Mouse (Mus musculus) ovary, postnatal 36 days (tissue): ENCODE results near the gene Nat9.

Source experiments
- DNase-seq: peaks from one replicate; pipeline ENCODE4 v3.0.0; 2022; ENCODE audit warnings: low spot score, mixed read lengths

Nat9 gene

DNA sequence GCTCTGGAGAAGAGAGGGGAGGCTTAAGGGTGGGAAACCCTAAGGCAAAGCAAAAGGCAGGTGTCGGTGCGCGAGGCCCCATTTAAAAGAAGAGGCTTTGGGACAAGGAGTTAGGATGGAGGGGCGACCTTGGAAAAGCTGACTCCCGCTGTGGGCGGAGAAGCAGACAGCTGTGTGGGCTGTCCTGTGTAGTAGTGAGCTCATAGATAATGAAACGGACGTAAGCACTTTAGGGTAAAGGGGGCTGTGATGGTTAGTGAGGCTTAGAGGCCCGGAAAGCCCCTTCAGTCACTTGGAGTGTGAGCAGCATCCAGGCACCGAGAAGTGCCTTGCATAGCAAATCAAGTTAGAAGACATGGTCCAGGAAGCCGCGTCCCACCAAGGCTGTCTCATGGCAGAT lies at the start of gene Nat9:
Nat9 (minus strand) TSS at position 167 of the 400 bp plus-strand sequence.
- no peak for DNase-seq

DNA sequence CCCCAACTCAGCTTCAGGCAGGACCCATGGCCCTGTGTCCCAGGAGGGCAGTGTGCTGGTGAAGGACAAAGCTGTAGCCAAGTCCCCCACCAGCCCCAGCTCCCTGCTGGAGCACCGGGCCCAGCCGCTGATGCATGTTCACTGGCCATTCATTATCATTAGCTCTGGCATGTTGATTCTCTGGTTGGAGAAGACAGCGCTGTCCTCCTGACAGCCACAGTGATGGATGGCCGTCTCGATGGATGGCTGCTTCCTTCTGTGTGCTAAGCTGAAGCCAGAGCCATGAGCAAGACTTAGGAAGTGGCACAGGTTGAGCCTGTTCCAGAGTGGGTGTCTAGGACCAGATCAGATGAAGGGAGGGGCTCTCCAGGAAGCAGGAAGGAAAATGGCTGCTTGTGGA lies 48.9 kb upstream of the Nat9 start:
- no peak for DNase-seq

DNA sequence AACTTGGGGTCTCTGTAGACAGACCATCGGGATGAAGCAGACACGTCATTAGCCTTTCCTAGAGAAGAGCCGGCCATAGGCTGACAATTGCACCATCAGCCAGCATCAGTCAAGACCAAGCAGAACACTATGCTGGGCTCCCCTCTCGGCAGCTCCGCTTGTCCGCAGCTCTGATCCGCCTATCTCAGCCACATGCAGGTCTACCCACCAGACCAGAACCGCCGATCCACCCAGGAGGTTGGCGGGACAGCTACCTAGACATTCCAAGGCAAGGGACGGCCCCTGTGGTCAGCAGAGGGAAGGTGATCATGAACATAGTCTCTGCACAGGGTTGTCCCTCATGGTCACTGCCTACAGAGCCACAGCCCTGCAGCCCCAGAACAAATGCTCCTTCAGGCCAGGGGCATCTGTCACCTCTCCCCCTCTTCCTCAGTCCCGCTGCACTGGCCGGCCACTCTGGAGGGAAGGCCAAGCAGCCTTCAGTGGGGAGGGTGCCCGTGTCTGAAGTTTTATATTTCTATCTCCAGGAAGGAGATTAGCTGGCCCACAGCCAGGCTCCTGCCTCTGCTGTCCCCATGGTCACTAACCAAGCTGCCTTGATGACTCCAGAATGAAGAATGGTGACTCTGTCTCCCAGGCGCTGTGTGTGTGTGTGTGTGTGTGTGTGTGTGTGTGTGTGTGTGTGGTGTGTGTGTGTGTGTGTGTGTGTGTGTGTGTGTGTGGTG lies 46.8 kb upstream of the Nat9 start:
- peak; percentile 64 for DNase-seq

DNA sequence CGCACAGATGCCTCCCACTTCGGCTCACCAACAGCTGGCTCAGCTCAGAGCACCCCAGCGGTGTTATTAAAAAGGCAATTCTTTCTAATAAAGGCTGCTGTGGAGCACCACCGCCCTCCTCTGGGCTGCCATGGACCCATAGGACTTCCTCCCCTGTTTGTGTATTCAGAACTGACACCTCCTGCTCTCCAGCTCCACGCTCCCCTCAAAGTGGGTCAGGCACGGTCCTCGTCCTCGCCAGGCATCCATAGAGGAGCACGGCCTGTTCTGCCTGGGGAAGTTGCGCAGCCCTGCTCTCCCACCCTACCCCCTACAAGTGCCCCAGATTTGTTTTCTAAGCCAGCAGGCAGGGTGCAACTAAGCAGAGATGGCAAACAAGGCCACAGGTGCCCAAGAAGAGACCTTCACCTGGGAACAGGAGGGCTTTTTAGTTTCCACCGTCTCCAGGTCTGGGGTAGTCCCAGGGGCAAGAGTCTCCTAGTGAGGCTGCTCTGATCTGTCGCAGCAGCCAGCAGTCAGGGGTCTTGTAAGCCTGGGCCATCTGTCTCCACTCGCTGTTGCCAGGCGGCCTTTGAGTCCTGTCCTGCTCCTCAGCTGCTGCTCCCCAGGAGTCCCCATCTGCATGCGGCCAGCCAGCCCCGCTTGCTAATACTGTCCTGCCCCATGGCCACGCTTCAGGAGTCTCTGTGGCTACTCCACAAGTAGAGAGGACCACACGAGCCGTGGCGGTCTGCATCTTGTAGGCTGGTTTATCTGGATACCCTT lies 46.0 kb upstream of the Nat9 start:
- no peak for DNase-seq

DNA sequence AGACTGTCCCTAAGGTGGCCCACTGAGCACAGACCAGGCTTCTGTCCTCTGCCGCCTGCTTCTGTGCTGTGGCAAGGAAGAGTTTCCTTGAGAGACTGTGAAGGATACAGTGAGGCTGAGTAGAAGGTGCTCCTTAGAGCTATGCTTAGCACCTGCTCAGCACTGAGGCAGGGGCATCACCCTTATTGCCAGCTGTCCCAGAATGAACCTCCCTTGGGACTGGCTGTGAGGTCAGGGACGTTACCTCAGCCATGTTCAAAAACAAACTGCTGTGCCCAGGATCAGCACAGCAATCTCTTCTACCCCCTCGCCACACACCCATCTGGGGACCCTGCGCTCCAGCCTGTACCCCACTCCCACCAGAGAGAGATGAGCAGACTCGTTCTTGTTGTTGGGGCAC lies 45.2 kb upstream of the Nat9 start:
- DNase-seq, result no peak

DNA sequence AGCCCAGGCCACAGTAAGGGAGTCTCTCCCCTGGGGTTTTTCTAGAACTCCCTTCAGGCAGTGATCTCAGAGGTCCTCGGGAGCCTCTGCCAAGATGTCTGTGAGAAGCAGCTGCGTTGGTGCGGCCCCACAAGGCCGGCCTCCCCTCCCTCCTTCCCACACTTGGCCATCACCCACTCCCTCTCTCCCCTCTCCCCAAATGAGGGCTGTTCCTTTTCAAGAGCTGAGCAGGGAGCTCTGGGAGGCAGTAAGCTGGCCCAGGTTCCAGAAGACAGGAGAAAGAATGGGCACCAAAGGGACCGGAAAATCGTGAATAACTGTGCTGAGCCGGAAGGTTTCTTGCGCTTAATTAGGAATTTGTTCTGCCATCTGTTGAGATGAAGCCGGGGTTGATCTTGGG lies 44.3 kb upstream of the Nat9 start:
- DNase-seq, result no peak

DNA sequence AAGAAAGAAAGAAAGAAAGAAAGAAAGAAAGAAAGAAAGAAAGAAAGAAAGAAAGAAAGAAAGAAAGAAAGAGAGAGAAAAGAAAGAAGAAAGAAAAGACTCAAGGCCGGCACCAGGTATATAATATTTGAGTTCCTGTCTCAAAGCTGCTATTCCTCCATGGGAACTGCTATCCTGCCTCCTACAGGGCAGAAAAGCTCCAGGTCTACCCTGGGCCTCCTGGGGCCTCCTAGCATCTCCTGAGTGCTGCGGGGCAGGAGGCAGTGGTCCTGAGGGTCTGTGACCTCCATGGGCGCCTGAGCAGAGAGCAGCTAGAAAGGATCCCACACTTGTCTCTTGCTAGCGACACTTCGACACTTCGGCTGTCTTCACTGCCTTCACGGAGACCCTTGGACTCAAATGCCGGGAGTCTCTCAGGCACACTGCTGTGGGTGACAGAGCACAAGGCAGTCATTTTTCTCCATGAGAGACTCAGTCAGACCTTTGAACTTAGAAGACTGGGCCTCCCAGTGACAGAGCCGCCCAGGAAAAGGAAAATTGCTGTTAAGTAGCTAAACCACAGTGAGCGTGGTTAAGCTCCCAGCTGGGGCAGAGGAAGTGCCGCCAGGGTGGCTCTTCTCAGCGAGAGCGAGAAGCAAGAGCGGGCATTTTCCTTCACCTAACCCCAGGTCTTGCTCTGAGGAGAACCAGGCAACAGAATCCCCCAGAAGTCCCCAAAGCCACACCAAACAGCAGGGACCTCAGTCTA lies 43.7 kb upstream of the Nat9 start:
- DNase-seq, result no peak

DNA sequence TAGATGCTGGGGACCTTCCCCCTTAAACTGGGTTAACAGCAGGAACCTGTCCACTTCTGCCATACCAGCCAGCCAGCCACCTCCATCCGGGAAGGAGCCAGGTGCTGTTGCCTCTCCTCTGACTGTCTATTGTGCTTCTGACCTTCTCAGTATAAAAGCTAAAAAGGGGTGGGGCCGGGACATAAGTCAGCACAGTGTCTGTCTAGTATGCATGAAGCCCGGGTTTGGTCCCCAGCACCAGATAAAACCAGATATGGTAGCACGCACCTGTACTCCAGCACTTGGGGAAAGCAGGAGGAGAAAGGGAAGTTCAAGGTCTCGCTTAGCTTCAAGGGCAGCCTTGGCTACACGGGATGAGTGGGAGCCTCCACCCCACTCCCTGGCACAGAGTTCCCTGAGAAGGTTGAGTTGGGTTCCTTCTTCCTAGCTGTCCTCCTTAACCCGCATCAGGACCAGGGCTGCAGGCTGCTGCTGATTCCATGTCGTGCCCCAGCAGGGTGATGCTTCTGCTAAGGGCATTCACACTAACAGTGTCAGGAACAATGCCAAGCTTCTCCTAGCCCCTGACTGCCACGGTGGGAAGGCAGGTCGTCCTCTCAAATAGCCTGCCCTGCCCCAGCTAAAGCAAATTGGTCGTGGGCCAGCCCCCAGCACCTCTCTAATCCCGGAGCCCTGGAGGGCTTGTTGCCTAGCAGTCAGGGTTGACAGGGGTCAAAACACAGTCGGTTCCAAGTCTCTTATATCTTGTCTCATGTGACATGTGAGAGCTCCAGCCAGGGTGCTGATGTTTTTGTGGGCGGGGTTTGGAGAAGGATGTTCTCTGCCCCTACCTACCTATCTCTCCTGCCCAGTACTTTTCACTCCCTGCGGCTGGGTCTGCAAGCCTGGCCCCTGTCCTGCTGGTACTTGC lies 41.6 kb upstream of the Nat9 start:
- no peak for DNase-seq

DNA sequence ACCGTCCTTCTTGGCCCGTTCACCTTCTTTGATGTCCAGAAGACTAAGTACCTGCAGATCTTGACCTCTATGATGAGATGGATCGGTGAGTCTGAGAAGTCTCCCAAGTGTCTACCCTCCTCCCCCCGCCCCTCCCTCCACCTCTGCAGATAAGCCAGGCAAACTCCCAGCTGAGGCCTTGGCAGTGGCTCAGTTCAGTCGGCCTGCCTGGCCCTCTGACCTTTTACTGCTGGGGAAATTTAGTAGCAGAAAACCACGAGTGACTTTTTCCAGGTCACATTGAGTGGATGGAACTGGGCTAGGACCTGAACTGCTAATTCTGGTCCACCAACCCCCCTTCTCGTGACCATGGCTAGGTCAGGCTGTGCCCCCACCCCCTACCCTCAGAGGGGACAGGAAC lies 40.8 kb upstream of the Nat9 start:
- no peak for DNase-seq

DNA sequence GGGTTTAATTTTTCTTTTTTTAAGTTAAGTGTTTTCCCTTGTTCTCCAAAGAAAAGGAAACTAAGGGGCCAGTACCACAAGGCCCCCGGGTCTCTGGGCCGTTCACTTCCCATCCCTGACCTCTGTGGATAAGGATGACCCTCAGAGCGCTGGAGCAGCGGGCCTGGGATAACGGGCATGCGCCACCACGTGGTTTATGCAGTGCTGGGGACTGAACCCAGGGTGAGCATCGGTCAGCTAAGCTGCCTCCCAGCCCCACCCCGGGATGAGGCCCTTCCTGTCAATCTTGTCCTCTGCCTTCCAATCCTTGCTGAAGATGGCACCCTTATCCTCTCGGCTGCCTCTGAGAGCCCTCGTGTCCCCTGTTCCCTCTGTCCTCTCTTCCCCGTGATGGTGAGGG lies 40.0 kb upstream of the Nat9 start:
- DNase-seq, result no peak

DNA sequence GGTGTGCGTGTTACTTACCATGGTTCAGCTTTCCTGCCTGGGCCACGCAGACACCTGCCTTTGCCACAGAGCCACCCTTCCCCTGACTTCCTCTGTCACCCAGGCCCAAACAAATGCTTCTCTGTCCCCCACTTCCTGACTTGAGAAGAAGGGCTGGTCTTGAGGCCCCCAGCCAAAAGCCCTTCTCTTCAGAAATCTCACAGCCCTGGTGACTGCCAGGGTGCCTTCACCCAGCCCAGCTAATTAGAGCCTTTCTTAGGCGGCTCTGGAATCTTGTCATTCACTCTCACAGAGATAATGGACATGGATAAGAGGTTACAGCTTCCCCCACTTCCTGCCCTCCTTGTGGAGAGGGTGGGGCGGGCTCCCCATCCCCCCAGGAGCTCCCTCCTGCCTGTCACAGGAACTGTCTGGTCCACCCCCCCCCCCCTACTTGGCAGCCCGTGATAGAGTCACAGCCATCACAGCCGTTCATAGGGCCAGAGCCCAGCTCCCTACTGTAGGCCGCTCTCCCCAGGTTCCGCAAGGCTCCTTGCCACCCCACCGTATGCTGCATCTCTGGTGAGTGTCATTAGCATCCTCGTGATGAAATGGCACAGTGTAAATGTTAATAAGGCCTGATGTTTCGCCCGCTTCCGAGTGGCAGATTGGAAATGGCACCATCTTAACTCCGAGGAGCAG lies 39.3 kb upstream of the Nat9 start:
- no peak for DNase-seq

DNA sequence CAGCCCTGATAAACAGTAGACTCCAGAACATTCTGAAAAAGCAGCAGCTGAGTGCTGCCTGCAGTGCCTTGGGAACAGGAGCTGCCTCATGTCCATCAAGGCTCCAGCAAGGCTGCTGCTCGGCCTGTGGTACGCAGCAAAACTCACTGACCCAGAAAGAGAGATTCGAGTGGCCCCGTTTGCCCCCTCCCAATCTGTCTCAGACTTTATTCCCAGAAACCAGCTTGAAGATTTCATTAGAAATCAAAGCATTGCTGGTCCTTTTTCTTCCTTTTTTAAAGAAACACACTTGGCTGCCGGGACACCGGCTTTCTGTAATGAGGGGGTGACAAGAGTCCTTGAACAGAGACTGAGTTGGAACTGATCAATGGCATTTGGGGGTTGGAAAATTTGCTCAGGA lies 37.6 kb upstream of the Nat9 start:
- DNase-seq, result no peak

DNA sequence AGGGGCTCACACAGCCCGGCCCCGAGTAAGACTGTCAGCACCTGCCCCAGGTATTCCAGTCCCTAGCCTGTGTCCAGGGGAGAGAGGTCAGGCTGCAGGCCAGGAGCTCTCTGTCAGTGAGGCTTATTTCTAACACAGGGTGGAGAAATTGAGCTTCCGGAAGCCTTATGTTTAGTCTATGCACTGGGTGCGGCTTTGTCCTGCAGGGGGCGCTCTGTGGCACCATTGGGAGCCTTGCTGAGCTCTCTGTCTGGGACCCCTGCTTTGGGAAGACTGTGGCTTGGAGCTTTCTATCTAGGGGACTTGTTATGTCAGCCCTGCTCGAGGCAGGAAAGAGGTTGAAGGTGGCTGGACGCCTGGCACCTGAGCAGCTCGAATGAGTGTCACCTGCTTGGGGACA lies 37.2 kb upstream of the Nat9 start:
- peak; percentile 63 for DNase-seq

DNA sequence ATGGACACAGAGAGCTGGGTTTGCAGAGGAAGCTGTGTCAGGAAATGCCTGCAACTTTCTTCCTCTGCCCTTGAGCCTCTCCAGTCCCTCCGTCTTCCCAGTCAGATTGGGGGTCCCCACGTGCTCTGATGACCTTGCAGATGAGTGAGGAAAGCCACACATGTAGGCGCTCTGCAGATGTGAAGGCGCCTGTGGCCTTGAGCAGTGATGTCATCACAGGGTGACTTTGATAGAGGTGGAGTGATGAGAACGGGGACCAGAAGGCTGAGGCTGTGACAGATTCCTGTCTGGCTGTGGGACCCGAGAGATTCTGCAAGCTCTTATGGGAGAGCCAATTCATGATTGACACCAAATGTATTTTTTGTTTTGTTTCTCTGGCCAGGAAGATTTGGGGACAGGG lies 36.2 kb upstream of the Nat9 start:
- no peak for DNase-seq

DNA sequence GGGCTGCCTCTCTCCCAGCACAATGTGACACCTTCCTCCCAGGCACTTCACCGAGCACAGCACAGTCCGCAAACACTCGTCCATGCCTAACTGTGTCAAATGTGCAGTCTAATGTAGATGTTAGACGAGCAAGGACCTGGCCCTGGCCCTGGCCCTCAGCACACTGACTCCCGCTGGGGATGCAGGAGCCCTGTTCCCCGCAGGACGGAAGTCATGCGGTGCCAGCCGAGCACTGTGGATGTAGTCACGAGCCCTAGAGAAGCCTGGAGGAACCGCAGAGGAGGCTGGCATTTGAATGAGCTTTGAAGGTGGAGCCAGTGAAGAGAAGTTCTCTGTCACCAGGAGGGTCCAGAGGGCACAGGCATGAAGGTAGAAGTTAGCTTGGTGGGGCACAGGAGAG lies 35.8 kb upstream of the Nat9 start:
- DNase-seq, result no peak

DNA sequence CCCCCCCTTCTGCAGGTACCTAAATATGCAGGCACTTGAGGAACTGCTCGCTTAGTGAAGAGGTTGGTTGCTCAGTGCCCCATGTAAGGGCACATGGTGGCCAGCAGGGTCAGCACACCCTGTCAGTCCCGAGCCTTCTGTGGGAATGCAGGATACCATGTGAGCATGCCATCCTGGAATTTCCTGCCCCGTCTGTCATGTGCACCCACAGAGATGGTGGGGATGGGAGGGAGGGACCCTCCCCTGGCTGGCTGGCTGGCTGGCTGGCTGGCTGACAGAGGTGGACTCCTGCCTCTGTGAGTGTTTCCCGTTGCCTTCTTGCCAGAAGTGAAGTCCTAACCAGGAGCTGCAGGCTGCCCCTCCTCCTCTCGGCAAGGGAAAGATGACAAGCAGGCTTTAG lies 34.9 kb upstream of the Nat9 start:
- DNase-seq, result no peak

DNA sequence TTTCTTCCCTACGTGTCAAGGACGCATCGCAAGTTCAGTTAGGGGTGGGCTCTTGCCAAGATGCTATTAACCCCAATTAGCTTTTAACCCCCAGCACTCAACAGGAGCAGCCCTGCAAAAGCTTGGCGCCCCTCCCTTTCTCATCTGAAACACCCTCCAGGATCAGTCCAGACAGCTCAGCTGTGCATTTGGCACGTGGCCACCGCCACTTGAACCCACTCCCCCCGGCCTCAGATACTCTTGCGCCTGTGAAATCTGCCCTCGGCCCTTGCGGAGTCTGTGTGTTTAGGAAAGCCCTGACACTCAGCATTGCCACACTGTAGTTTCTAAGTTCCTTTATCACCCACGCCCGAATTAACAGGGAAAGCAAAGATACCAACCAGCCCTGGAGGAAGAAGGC lies 34.4 kb upstream of the Nat9 start:
- DNase-seq, result no peak

DNA sequence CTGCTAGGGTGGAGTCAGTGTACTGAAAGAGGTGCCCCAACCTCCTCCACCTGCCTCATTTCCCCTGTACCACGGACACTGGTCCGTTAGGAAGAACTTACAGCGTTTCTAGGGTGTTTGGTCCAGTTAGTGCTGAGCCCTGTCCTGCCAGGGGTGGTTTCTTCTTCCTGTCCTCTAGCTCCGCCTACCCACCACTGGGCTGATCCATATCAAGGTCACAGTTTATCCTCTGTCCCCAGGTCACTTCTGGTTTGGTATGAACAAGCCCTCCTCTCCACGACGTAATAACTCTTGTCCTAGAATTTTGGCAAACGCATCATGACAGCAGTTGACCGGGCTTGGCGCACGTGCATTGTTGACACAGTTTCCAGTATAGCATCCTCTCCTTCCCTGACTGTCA lies 32.0 kb upstream of the Nat9 start:
- DNase-seq, result no peak

DNA sequence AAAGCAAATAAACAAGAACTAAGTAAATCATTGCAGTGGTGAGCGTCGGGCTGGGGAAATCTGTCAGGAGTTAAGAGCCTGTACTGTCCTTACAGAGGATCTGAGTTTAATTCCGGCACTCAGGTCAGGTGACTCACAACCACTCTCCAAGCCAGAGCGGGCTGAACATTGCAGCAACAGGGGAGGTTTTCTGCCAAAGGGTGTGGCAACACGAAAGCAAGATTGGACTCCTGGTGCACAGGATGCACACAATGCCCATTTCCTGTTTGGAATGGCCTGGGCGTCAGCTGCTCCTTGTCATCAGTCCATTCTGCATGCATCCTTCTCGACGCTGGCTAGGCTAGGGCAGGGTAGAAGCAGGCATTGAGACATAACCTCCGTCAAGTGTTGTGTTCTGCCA lies 31.6 kb upstream of the Nat9 start:
- no peak for DNase-seq

DNA sequence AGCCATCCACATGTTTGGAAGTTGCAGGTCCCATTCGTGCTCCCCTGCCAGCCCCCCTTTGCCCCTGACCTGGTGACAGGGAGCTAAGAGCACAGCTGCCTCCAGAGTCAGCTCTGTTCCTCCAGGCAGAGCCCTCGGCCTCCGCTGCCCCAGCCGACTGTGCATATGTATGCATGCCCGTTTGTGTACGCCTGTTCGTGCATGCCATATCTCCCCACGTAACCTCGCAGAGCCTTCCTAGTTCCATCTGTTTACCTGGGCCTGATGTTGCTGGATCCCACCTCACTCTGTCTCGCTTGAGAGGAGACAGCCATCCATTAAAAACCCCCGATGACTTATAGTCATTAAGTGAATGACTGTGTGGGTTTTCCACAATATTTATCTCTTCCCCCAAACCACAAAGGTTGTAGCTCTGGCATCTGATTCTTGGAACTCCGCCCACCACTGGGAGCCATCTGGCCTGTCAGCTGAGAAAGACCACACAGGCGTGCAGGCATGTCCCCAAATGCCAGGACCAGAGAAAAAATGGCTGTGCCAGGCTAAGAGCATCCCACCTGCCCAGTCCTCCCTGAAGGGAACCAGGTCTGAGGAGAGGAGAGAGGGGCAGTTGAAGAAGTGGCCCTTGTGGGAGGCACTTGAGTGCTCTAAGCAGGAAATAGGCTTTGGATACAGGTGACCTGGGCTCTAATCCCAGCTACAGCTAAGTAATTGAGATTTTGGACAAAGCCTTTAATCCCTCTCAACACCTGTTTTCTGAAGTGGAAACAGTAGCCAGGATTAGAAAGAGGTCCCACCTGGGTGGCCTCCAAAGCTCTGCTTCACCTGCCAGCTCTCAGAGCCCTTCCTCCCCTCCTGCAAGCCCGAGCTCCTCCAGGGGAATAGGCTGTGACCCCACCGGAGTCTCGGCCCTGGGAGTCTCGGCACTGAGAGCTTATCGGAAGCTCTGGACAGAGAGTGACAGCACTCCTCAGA lies 30.1 kb upstream of the Nat9 start:
- no peak for DNase-seq
